Mouse (Mus musculus): ENCODE measurements around the gene Fubp1.

DNA sequence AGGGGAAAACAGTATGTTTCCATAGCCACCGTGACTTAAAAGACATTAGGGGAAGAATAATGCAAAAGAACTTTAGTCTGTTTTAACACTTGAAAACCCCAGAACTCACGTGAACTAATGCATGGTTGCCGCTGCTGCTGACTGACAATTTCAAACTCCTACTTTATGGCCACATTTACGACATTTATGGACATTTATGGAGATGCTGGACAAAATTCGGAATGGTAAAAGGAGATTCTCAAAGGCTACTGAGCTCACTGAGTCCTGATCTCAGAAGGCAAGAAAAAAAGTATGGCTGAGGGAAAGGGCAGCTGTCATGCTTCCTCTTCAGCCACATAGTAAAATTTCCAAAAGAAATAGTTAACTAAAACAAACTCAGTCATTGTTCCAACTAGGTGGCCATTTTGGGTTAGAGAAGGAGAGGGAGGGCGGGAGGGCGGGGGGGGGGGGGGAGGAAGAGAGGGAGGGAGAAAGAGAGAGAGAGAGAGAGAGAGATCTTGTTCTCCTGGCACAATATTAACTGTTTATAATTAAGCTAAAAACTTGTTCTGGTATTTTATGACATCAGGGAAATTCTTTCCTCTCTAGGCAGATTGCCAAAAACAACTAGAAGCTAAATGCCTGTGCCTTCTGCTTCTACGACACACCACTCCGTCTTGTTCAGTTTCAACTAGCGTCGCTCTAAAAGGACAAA is 17.8 kb upstream of the Fubp1 start:
- TF ChIP-seq POLR2A (IDR thresholded peaks at IDR 0.05; ENCODE audit: control insufficient read depth, extremely low read depth, insufficient read depth, low read length, poor library complexity) (no peak), CTCF (IDR thresholded peaks at IDR 0.05; ENCODE audit: borderline replicate concordance, control insufficient read depth, extremely low read depth, insufficient read depth, low read length, poor library complexity) (no peak)
